Mouse (Mus musculus) small intestine, adult 2 months (tissue): Measurements from ENCODE around the gene Fam45a. TPM values are rescaled to one million over a fixed set of nuclear protein-coding genes. Genes with fewer than 3 reads are reported as not detected.

Source experiments
- H3K27ac ChIP-seq: fragments of 200-500 bp; 2 replicates; pipeline ENCODE4 v1.5.1; 2012; ENCODE audit warnings: low read depth, low read length, control low read depth, inconsistent platforms; ENCODE audit not compliant: insufficient read depth
- H3K27me3 ChIP-seq: fragments of 200-500 bp; 2 replicates; pipeline ENCODE4 v1.6.1; 2012; ENCODE audit warnings: mild to moderate bottlenecking, moderate library complexity, low read length, inconsistent platforms; ENCODE audit not compliant: control insufficient read depth, insufficient read depth
- H3K36me3 ChIP-seq: fragments of 200-500 bp; 2 replicates; pipeline ENCODE4 v1.6.1; 2012; ENCODE audit warnings: mild to moderate bottlenecking, low read length, control low read depth, inconsistent platforms; ENCODE audit not compliant: control insufficient read depth, insufficient read depth
- H3K4me1 ChIP-seq: fragments of 200-500 bp; 2 replicates; pipeline ENCODE4 v1.6.1; 2012; ENCODE audit warnings: low read length, inconsistent platforms, mixed read lengths; ENCODE audit not compliant: control insufficient read depth, insufficient read depth, insufficient read length
- H3K4me3 ChIP-seq: fragments of 200-500 bp; 2 replicates; pipeline ENCODE4 v1.5.1; 2012; ENCODE audit warnings: low read depth, mild to moderate bottlenecking, control low read depth, inconsistent platforms, low read length, moderate library complexity
- CTCF ChIP-seq: fragments of 200-500 bp; IDR thresholded peaks from 2 replicates; pipeline ENCODE4 v1.5.1; 2012; ENCODE audit warnings: low read depth, mild to moderate bottlenecking, control low read depth, inconsistent platforms, low read length, moderate library complexity, mixed read lengths; ENCODE audit not compliant: insufficient replicate concordance, insufficient read length; ENCODE audit errors: extremely low read depth
- POLR2A ChIP-seq: fragments of 200-500 bp; IDR thresholded peaks from 2 replicates; pipeline ENCODE4 v1.6.1; 2012; ENCODE audit warnings: low read depth, mild to moderate bottlenecking, control low read depth, inconsistent platforms, low read length, moderate library complexity
- WGBS: fragments of 180-500 bp; shearing (Covaris S2); methylation state at CpG from one replicate; pipeline ENCODE4 v1.1.7; 2018; 5-methylcytosine and 5-hydroxymethylcytosine counted together
- polyA plus RNA-seq: library from polyadenylated mRNA; depleted of rRNA; stranded (reverse); fragments of >200 nt; gene quantifications from 2 replicates; pipeline ENCODE4 v1.2.3, GENCODE M21; 2012; rRNA removed

Fam45a gene
- polyA plus RNA-seq = 1.5 and 1.7 TPM in 2 replicates

GRCm38 (mm10) chr19:60811098-60812035, at the start of gene Fam45a:
Gene Fam45a, plus strand, starts transcription at chr19:60811585.
- peak; percentile 75; the same call in 1 of the 2 replicates for TF ChIP-seq CTCF
- peak; percentile 70 for TF ChIP-seq POLR2A
- 3% methylated on average over 45 of the region's 45 CpGs for WGBS
- no peaks in the 10 kb centered on the region; the same call in 1 of the 2 replicates for H3K4me1 ChIP-seq
- peaks cover 12% of the 10 kb centered on the region for H3K36me3 ChIP-seq
- peak within 1 kb of the TSS; percentile 76 for H3K4me3 ChIP-seq
- no peaks in the 10 kb centered on the region for H3K27me3 ChIP-seq
- H3K27ac ChIP-seq = peak within 1 kb of the TSS; percentile 65

GRCm38 (mm10) chr19:60773366-60773765, 38.0 kb upstream of the Fam45a start:
- peaks cover 66% of the 10 kb centered on the region for H3K36me3 ChIP-seq

GRCm38 (mm10) chr19:60782034-60782433, 29.4 kb upstream of the Fam45a start:
- TF ChIP-seq POLR2A (no peak), CTCF (no peak)
- no peak overlapping the region for H3K27ac ChIP-seq
- peaks cover 5% of the 10 kb centered on the region; the same call in 1 of the 2 replicates for H3K4me1 ChIP-seq
- WGBS = 69% methylated on average over 3 of the region's 3 CpGs
- H3K27me3 ChIP-seq = no peaks in the 10 kb centered on the region
- H3K36me3 ChIP-seq = peaks cover 24% of the 10 kb centered on the region
- H3K4me3 ChIP-seq = no peak overlapping the region

More at GRCm38 (mm10) chr19:60773366-60773765, 38.0 kb upstream of the Fam45a start:
- Histone ChIP-seq H3K27me3 (no peaks in the 10 kb centered on the region), H3K4me1 (no peaks in the 10 kb centered on the region), H3K4me3 (no peak overlapping the region), H3K27ac (no peak overlapping the region)
- WGBS = 77% methylated on average over 6 of the region's 6 CpGs
- TF ChIP-seq CTCF = no peak
- TF ChIP-seq POLR2A = no peak

DNA sequence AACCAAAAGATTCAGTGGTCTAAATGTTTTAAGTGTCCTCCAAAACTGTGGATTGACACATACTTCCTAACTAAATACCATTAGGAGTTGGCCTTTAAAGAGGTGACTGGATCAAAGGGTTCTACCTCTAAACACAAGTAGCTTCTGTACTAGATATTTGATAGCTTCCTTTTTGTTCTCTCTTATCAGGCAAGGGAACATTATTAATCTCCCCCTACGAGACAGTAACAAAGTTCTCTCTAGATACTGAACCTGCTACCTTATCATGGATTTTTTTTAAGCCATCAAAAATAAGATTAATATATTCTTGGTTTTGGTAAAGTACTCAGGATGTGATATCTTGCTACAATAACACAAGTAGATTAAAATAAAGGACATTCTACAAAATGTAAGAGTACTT, 26.7 kb upstream of the Fam45a start:
- TF ChIP-seq CTCF = no peak
- TF ChIP-seq POLR2A = no peak
- Histone ChIP-seq H3K27ac (no peak overlapping the region), H3K4me1 (peaks cover 5% of the 10 kb centered on the region; the same call in 1 of the 2 replicates), H3K36me3 (peaks cover 11% of the 10 kb centered on the region), H3K4me3 (no peak overlapping the region), H3K27me3 (no peaks in the 10 kb centered on the region)
- 12% methylated on average over 1 of the region's 1 CpGs for WGBS

DNA sequence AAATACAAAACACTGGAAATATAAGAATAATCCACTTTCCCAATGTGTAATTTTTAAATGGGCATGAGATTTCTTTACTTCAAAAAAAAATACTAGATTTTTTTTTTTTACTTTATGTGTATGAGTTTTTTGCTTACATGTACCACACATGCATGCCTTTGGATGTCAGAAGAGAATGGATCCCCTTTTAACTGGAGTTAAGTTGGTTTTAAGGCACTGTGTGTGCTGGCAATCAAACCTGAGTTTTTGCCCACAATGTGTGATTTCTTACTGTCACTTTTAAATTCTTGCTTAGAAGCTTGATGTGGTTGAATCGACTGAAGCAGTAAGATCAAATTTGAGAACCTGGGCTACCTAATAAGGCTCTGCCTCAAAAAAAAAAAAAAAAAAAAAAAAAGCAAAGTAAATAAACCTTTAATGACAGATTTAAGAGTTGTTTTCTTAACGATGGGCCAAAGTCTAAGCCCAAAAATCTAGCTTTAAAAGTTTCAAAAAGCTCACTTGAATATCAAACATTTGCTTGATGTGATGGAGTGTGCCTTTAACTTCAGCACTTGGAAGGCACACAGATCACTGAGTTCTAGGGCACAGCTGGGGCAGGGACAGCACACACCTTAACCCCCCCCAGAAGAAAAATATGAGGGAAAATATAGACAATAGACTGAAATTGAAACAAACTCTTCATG, 23.8 kb upstream of the Fam45a start:
- 3% methylated on average over 2 of the region's 2 CpGs for WGBS
- no peak overlapping the region for H3K4me3 ChIP-seq
- H3K27ac ChIP-seq = no peak overlapping the region
- H3K27me3 ChIP-seq = no peaks in the 10 kb centered on the region
- H3K36me3 ChIP-seq = peaks cover 3% of the 10 kb centered on the region; the same call in 1 of the 2 replicates
- peaks cover 5% of the 10 kb centered on the region; the same call in 1 of the 2 replicates for H3K4me1 ChIP-seq
- no peak for TF ChIP-seq CTCF
- TF ChIP-seq POLR2A = no peak

DNA sequence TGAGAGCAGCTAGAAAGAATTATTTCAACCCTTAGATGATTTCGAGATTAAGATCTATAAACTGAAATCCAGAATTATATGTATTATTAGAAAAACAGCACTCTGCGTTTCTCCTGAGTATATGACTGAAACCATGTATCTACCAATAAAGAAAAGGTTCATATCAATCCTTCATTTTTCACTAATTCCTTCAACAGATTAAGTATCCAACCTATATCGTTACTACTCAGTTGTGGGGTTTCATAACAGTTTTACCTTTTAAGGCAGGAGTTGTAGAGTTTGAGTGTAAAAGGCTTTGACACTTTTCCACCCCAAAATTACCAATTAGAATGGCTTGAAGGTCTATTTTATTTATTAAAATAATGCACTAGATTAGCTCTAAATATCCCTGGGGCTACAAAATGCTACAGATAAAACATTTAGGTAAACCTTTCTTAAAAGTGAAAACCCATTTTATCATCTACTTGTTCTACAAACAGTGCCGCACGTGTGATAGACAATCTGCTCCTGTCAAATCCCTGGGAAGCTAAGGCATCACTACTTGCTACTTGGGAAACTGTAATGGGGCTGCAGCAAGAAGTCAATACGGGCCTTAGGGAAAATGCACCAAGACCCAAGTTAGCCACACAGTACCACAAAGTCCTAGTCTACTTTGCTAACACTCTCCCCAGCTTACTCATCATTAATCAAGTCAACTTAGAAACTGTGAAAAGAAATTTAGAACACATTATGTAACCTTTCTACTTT, 23.0 kb upstream of the Fam45a start:
- Histone ChIP-seq H3K36me3 (peaks cover 3% of the 10 kb centered on the region; the same call in 1 of the 2 replicates), H3K4me3 (no peak overlapping the region), H3K27me3 (no peaks in the 10 kb centered on the region), H3K4me1 (peaks cover 5% of the 10 kb centered on the region; the same call in 1 of the 2 replicates), H3K27ac (no peak overlapping the region)
- WGBS = 10% methylated on average over 6 of the region's 6 CpGs
- TF ChIP-seq POLR2A (no peak), CTCF (no peak)
